Mouse (Mus musculus) 3134 (cell line): ENCODE measurements around the gene Zfp583.
"Not testable (repeated sequence)": the region's sequence is repeated elsewhere in the genome, so short reads cannot be mapped to it uniquely, and the experiment has no call there.

Source experiments
- DNase-seq: peaks from one replicate; pipeline ENCODE4 v3.0.0-alpha.2; 2011; ENCODE audit warnings: low spot score; ENCODE audit not compliant: insufficient read length; ENCODE audit errors: extremely low read depth

Gene Zfp583

DNA sequence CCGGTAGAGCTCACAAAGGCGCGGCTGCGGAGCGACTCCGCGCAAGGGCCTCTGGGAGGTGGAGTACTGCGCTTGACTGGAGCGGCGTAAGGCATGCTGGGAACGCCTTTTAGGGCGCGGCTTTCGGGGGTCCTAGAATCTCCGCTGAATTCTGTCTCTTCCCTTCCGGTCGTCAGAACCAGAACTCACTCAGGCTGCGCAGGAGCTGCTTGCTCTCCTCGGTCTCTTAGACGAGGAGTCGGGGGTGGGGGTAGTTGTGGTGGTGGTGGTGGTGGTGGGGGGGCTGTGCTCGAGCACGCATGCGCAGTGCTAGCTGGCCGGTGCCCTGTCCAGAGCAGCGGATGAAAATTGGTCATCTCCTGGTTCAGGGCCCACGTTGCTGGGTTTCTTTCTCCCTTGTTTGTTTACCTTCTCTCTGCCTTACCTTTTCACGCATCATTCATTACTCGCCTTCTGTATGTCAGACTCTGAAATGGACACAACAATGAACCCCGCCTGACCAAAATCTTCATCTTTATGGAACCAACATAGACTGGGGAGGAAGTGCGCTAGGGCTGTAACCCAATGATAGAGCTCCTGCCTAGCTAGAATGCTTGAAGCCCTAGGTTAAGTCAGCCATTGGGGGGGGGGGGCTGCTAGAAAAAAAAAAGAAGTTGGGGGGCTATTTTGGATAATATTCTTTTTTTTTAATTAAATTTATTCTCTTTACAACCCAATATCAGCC is at the start of gene Zfp583:
TSS of gene Zfp583 (minus strand) at position 53 of the 724 bp plus-strand sequence.
- no peak for DNase-seq

GRCm38 (mm10) chr7:6378441-6378840 is 47.4 kb upstream of the Zfp583 start:
- DNase-seq: no peak

DNA sequence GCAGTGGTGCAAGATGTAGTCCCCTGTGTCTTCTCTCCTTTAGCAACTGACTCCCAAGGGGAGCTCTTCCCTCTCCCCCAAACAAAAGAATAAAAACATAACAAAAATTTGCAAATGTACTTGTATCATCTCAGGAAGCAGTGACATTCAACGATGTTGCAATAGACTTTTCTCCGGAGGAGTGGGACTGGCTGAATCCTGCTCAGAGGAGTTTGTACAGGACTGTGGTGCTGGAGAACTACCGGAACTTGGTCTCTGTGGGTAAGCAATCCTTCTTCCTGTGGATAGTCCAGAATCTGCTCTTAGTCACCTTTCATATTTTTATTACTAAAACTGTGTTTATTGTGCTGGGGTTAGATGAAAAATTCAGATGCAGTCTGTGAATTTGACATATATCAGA is 41.9 kb upstream of the Zfp583 start:
- DNase-seq: no peak

- no peak for DNase-seq
These were observed 38.4 kb upstream of the Zfp583 start for GRCm38 (mm10) chr7:6369460-6369859.

DNA sequence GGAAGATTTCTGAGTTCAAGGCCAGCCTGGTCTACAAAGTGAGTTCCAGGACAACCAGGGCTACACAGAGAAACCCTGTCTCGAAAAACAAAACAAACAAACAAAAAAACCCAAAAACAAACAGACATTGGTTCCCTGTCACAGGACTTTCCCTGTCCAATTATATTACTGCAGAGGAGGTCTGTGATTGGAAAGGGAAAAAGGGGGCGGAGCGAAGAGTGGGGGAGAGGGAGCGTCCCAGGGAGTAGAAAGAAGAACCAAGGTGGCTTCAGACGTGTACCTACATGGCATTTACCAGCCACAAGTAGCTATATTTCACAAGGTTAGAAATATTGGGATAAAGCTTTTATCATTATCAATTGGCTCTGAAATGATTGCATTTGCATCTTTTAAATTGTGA is 37.1 kb upstream of the Zfp583 start:
- DNase-seq: not testable (repeated sequence)

DNA sequence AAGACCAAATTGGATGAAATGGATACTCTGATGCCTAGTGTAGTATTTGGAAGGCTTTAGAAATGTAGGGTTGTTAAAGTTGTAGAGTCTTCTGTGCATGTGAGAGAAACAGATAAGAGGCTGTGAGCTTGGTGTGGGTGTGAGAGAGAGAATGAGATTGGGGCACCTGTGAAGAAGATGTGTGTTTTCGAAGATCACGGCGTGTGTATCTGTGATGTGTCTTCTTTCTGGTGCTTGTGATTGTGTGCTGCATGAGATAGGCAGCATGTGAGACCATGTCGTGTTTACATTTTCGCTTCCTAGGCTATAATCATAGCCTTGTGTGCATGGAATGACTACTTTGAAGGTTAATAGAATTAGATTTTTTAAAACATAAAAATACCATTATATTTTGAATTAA is 36.1 kb upstream of the Zfp583 start:
- no peak for DNase-seq

DNA sequence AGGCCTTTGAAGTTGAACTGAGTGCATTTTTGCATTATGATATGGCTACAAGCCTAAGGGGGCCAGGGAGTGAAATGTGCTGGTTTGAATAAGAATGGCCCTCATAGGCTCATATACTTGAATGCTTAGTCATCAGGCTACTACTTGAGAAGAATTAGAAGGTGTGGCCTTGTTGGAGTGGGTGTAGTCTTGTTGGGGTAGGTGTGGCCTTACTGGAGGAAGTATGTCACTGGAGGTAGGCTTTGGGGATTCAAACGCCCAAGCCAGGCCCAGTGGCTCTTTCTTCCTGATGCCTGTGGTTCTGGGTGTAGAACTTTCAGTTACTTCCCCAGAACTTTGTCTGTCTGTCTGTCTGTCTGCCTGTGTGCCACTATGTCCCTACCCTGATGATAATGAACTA is 33.7 kb upstream of the Zfp583 start:
- peak; percentile 53 for DNase-seq

DNA sequence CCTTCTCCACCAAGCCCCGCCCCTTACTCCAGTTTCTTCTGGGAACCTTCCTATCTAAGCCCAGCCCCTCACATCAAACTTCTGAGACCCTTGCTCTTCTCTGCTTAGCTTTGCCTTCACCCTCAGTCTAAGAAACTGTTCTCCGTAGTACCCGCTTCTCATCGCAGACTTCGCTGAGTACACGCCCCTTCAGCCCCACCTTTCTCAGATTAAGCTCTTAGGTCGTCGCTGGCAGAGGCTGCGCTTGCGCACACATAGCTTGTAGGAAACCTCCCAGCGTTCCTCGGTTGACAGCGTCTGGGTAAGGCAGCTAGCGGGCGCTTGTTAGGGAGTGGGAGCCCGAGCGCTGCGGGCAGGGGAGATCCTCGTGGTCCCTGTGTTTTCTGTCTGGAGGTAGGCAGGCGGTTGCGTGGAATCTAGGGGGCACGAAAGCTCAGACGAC is 32.0 kb upstream of the Zfp583 start, which contains the start of gene Zfp78:
TSS of gene Zfp78 (plus strand) at position 234 of the 442 bp plus-strand sequence.
- peak; percentile 86 for DNase-seq

DNA sequence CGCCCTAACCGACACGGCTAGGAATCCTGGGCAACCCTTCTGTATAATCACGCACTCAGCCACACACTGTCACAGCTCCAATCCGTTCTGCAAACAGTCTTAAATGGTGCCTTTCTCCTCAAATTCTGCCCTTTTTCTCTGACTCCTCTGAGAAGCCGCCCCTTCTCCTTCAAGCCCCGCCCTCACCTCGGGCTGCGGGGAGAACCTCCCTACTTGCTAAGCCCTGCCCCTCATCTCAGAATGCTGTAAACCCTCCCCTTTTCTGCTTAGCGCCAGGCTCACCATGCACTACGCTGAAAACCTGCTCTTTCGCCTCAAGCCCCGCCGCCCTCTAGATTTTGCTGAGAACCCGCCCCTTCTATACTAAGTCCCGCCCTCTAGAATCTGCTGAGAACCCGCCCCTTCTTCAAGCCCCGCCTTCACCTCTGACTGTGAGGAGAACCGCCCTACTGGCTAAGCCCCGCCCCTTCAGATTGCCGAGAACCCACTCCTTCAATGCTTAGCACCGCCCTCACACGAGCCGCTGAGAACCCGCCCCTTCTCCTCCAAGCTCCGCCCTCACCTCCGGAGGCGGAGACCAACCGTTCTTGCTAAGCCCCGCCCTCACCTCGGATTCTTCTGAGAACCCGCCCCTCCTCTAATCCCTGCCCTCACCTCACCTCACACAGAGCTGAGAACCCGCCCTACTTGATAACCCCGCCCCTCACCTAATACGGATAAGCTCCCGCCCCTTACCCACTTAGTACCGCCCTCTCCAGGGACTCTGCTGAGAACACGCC is 31.4 kb upstream of the Zfp583 start:
- peak; percentile 98 for DNase-seq

- no peak for DNase-seq
These were observed 30.7 kb upstream of the Zfp583 start for GRCm38 (mm10) chr7:6361756-6362155.

GRCm38 (mm10) chr7:6360477-6361060 is 29.5 kb upstream of the Zfp583 start:
- DNase-seq: no peak

DNA sequence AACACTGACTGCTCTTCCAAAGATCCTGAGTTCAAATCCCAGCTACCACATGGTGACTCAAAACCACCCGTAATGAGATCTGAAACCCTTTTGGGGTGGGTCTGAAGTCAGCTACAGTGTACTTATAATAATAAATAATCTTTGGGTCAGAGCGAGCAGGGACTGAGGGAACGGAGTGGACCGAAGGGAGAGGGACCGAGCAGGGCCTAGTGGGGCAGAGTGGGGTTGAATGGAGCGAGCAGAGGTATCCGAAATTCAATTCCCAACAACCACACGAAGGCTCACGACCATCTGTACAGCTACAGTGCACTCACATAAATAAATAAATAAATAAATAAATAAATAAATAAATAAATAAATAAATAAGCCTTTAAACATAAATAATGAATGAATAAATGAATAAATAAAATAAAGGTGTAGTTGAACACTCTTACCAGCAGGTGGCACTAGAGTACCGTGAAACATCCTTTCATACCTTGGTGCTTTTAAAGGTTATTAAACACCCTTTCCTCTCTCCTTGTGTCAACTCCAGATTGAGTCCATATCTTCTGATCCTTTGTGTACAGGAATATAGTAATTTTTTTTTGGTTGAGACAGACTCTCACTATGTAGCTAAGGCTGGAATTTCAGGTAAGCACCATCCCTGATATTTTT is 28.0 kb upstream of the Zfp583 start:
- DNase-seq: peak; percentile 21

- no peak for DNase-seq
These were observed 27.0 kb upstream of the Zfp583 start for GRCm38 (mm10) chr7:6358121-6358520.

DNA sequence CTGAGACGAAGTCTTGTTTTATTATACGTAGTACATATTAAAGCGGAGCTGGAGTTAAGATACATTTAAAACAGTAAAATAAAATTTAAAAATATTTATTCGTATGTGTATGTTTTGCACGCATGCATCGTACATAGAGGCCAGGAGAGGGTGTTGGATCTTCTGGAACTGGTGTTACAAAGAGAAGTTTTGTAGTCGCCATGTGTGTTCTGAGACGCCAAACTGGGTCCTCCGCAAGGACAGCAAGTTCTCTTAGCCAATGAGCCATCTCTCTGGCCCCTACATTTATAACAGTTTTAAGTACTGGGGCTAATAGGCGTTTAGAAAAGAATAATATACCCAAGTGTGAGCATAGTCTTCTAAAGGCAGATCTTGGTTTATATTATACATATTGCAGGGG is 13.0 kb upstream of the Zfp583 start:
- no peak for DNase-seq

GRCm38 (mm10) chr7:6343501-6344071 is 12.5 kb upstream of the Zfp583 start, which contains the start of gene Gm3854:
Gene Gm3854, plus strand, starts transcription at chr7:6343759.
- no peak for DNase-seq

- DNase-seq: no peak
These were observed 8.8 kb upstream of the Zfp583 start for GRCm38 (mm10) chr7:6339865-6340264.

DNA sequence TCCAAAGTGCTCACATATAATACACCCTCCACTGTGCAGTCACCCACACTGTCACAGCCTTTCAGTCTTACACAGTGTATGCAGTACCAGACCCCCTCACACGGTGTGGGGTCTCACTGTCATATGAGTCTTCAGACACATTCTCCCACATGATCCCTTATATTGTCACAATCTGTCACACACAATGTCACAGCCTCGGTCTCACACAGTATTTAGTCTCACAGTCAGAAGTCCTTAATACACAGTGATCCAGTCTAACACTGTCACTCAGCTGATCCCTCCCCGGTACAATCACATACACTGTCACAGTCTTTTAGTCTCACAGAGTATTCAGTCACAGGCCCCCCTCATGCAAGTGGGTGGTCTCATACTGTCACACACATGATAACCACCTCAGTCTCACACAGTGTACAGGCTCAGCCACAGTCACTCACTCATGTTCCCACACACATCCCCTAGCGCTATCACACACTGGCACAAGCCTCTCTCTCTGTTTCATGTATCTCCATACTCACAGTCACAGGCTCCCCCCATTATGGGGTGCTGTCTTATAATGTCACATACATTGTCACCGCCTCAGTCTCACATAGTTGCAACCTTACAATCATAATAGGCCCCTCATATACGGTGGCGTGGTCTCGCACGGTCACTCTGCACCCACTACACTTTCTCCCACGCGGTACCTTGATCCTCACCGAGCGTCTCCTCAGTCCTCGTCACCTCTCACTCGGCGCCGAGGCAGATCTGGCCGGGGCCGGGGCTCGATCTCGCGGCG is 440 bp downstream of the Zfp583 start:
- no peak for DNase-seq

- not testable (repeated sequence) for DNase-seq
These were observed 30.3 kb downstream of the Zfp583 start for GRCm38 (mm10) chr7:6300796-6301195.

DNA sequence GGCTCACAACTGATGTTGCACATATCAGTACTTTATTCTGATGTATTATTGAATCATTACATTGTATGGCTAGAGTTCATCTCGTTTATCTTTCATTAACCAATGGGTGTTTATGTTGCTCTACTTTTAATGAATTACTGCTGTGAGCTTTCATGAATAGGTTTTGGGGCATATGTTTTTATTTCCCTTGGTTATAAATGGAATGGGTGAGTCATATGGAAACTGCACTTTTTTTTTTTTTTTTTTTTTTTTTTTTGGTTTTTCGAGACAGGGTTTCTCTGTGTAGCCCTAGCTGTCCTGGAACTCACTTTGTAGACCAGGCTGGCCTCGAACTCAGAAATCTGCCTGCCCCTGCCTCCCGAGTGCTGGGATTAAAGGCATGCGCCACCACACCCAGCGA is 40.0 kb downstream of the Zfp583 start:
- not testable (repeated sequence) for DNase-seq
